Mouse (Mus musculus): Measurements from ENCODE around the gene Drd3.

DNA sequence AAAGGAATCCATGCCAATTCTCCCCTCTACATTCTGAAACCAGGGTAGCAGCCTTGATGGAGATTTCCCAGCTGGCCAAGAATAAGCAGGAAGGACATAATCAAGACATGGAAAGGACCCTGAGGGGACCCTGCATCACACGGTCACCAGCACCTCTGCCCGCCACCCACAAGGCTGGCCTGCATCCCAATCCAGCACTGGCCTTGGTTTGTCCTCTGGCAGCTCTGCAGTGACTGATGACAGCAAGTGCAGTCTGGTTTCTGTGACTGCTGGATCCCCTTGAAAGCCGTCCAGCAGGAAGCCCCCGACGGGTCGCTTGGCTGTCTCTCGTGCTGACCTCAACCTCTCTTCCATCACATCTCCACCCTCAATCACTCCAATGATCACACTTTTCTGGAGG, 117.6 kb downstream of the Drd3 start:
- TF ChIP-seq POLR2AphosphoS2 (IDR thresholded peaks at IDR 0.05; ENCODE audit: low read depth, low read length): no peak
- TF ChIP-seq HCFC1 (IDR thresholded peaks at IDR 0.05; ENCODE audit: low read depth, low read length): no peak

Data from CH12.LX (cell line).